Mouse (Mus musculus) bone marrow macrophage, adult 2 months (primary cell): ENCODE measurements around the gene Arhgap4.

Experiments
- CTCF ChIP-seq: IDR thresholded peaks from 2 replicates; pipeline ENCODE4 v1.5.1; 2012; ENCODE audit warnings: low read depth, mild to moderate bottlenecking, low read length, moderate library complexity
- POLR2A ChIP-seq: IDR thresholded peaks from 2 replicates; pipeline ENCODE4 v1.6.1; 2012; ENCODE audit warnings: mild to moderate bottlenecking, low read depth, low read length, borderline replicate concordance

GRCm38 (mm10) chrX:73918631-73919030 lies 3.0 kb downstream of the Arhgap4 start:
- TF ChIP-seq POLR2A: no peak
- no peak for TF ChIP-seq CTCF
